Mouse (Mus musculus): ENCODE results near the gene Gpatch8.

- TF ChIP-seq FLI1 (IDR thresholded peaks at IDR 0.05; ENCODE audit: low read length) (no peak), GATA1 (IDR thresholded peaks at IDR 0.05; ENCODE audit: borderline replicate concordance, low read length) (no peak)
These were observed 94.4 kb downstream of the Gpatch8 start for GRCm38 (mm10) chr11:102461764-102462163.
